Mouse (Mus musculus) lung, postnatal 14 days (tissue): Measurements from ENCODE around the gene Olfr1143.

Experiments used
- DNase-seq: peaks from one replicate; pipeline ENCODE4 v3.0.0; 2021

The Olfr1143 gene

DNA sequence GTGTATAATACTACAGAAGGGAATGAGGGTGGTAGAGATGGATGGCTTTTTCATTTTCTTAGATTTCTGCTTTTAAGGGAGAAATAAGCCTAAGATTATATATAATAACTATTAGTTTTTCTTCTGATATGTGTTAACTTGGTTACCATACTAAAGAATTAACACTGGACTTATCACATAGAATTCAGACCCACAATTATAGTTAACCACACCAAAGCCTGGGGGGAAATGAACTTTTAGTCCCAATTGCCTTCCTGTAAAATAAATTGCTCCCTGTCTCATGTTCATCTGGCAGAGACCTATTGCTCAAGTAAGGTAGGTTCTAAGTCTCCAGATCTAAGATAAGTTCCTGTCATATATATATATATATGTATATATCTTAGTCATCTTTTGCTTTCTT is at the start of gene Olfr1143:
Gene Olfr1143, plus strand, starts transcription at position 301 of the 400 bp plus-strand sequence.
- no peak for DNase-seq

DNA sequence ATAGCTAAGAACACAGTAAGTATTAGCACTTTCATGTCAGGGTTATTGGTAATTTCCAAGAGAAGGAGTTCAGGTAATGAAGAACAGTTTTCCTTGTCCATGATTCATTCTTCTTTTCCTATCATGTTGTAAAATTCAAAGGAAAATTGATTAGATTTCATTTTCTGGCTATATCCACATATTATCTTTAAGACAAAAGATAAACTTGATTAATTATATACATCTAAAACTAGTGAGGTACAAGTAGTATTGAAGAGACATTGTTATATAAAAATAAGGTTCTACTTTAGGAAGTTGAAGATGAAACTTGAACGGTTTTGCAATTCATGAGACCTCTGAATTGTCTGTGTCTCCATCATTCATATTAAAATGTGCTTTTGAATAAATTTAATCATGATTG is 46.5 kb upstream of the Olfr1143 start, which contains the start of gene Olfr1141:
Gene Olfr1141, minus strand, starts transcription at position 101 of the 400 bp plus-strand sequence.
- no peak for DNase-seq

DNA sequence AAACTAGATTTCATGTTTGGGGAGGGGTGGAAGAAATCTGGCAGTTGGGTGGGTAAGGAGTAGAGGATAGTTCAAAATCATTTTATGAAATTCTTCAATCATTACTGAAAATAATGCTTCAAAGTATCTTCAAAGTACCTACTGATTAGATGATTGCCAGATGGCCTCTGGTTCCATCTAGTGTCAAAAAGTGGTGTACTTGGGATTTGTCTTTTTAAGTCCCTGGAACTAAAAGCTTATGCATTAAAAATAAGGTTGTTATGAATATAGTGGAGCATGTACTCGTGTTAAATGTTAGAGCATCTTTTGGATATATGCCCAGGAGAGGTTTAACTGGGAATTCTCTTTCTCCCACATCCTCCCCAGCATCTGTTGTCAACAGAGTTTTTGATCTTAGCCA is 24.2 kb upstream of the Olfr1143 start:
- DNase-seq, result no peak

DNA sequence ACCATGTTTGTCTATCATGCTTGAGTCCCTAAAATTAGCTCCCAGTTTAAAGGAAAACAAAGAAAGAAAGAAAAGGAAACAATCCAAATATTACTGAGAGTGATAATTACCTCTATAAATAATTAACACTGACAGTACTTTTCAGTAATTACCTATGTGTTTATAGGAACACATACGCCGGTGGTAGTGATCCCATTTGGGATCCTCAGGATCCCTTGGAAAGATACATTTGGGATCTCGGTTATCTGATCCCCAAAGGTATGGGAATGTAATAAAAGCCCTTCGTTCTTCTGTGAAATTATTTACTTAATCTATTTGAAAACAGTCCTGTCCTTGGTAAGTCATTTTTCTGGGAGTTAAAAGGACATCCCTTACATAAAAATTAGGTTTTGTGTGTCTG is 21.2 kb upstream of the Olfr1143 start, which contains the start of gene Olfr152:
Gene Olfr152, plus strand, starts transcription at position 301 of the 400 bp plus-strand sequence.
- DNase-seq, result no peak

DNA sequence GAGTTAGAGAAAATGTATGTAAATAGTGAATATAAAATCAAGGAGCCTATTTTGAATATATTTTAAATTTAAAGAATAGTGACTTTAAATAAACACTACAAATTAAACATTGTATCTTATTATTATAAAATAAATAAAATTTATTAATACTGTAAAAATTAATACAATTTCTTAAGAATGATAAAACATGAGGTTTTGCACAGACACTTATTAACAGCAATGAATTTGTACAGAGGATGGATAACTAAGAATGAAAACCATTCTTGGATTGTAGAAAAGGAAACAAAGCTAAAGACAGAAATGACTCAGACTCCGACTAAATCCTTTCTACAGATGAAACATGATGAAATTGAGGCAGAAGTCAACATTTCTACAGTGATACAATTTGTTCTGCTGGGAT is 9.1 kb downstream of the Olfr1143 start, which contains the start of gene Olfr1145:
Gene Olfr1145, plus strand, starts transcription at position 301 of the 400 bp plus-strand sequence.
- no peak for DNase-seq

DNA sequence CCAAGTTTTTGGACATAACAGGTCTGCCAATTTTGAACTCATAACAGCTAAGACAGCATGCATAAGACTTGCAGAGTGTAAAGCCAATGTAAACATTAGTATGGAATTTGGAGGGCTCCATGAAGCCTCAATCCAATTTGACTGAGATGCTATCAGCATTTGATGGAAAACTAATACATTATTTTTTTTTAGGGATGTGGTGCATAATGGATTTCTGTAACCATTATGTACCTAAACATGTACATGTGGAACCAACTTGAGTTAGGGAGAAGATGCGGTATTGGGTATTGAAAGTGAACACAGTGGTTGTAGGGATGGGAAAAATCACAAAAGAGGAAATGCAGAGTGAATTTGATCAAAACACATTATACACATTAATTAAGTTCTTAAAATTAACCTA is 29.8 kb downstream of the Olfr1143 start, which contains the start of gene Olfr1148:
Gene Olfr1148, plus strand, starts transcription at position 301 of the 400 bp plus-strand sequence.
- no peak for DNase-seq

DNA sequence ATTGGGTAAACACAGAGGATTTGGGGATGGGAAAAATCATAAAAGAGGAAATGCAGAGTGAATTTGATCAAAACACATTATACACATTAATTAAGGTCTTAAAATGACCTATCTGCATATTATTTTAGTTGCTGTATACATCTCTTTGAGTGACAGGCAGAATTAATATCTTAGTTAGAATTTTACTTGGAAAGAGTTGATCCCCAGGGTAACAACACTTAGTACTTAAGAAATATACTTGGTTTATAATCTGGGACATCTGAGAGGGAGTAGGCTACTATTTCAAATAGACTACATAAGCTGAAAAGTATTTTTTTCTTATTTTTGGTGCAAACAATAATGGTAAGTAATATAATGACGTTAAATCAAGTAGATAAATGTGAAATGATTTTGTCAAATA is 43.3 kb downstream of the Olfr1143 start, which contains the start of gene Olfr1150-ps1:
Gene Olfr1150-ps1, plus strand, starts transcription at position 301 of the 400 bp plus-strand sequence.
- DNase-seq, result no peak
